Mouse (Mus musculus) ovary, adult 10 weeks (tissue): ENCODE results near the gene Tac4. TPM values are rescaled to one million over a fixed set of nuclear protein-coding genes. Genes with fewer than 3 reads are reported as not detected.

Experiments used
- polyA plus RNA-seq: library from polyadenylated mRNA; stranded (reverse); fragments of 350-450 nt; fragmentation: Illumina TruSeq; extraction: RNeasy Lipid Tissue Mini Kit (QIAGEN cat#74804); gene quantifications from one replicate; pipeline ENCODE4 v1.2.3, GENCODE M21; 2014

Tac4 gene
- polyA plus RNA-seq: not detected

GRCm38 (mm10) chr11:95261178-95261751 lies at the start of gene Tac4:
Gene Tac4, plus strand, starts transcription at chr11:95261529.

GRCm38 (mm10) chr11:95310007-95310647 lies 48.8 kb downstream of the Tac4 start, which contains the start of gene Kat7:
Gene Kat7, minus strand, starts transcription at chr11:95310246.

Other genes with a start within 250 kb of the Tac4 start
- 1.9 TPM for gene Pdk2, start 220.2 kb upstream of the Tac4 start, polyA plus RNA-seq
- 0.68 TPM for gene Itga3, start 184.7 kb upstream of the Tac4 start, polyA plus RNA-seq
- not detected for gene Dlx3, start 141.4 kb upstream of the Tac4 start, polyA plus RNA-seq
- not detected for gene Dlx4, start 115.3 kb upstream of the Tac4 start, polyA plus RNA-seq
- 66.1 TPM for gene Kat7, start 48.7 kb downstream of the Tac4 start, polyA plus RNA-seq
- gene Fam117a, start 75.5 kb downstream of the Tac4 start, polyA plus RNA-seq: 3.2 TPM
- 37.2 TPM for gene Slc35b1, start 123.2 kb downstream of the Tac4 start, polyA plus RNA-seq
- gene Spop, start 152.6 kb downstream of the Tac4 start, polyA plus RNA-seq: 161 TPM